Mouse (Mus musculus) monocyte, adult 2 months (primary cell): ENCODE measurements around the gene Ncam1.

Experiments
- DNase-seq, 2 experiments: peaks; one replicate each; pipeline ENCODE4 v3.0.0; 2022; ENCODE audit warnings: low spot score in 2 of 2, low read depth in 1 of 2

The Ncam1 gene

GRCm38 (mm10) chr9:49622928-49623676 lies 175.6 kb downstream of the Ncam1 start:
- no peak for DNase-seq

DNA sequence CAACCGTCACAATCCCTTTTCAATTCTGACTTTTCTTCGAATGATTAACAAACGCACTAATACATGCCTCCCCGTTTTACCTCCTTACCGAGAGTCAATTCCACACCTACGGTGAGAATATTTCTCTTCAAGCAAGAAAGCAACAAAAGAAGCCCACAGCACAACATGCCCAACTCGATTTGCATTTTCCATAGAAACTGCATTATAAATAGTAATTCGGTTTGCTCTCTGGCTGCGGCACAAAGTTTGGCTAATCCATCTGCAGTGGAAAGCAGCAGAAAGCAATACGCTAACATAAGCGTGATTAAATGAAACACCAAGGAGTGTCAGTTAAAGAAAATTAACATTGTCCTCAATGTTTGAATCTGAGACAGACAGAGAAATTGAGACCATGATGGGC lies 177.0 kb downstream of the Ncam1 start:
- no peak for DNase-seq

DNA sequence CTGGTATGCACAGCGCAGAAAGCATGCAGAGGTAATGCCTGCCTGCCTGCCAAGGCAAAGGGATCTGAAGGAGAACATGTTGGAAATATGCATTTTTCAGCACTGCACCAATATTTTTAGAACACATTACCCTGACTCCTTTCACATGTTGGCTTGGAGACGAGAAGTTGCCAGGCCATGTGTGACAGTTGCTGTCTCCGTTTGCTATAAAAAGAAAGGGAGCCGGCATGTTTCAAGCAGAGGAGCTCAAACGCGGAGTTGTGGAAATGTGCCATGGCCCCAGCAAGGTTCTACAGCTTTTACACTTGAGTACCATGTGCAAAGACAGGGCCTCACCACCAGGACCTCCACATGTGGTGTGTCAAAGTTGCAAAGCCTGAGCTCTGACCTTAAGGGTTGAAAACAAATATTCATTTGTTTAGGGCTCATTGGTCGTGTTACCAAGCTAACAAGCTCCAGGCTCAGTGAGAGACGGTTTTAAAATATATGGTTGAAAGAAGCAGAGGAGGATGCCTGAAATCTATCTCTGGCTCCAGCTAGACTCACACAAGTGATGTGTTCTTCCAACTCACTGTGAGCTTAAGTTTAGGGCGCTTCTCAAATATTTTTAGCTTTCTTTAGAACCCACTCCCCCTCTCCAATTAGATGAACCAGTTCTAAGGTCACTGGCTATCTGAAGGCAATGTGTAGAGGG lies 179.9 kb downstream of the Ncam1 start:
- DNase-seq, result no peak

DNA sequence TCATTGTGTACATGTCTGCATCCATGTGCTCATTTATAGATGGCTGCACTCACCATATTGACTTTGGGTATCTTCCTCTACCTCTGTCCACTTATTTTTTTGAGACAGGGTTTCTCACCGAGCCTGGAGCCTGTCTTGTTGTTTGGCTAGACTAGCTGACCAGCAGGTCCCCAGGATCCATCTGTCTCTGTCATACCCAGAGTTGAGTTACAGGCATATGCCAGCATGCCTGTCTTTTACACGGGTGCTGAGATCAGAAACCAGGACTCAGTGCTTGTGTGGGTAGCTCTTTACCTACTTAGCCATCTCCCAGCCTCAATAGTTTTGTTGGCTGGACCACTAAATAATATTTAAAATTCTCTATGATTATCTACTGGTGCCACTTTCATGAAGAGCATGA lies 180.5 kb downstream of the Ncam1 start:
- no peak for DNase-seq

GRCm38 (mm10) chr9:49617216-49617615 lies 181.5 kb downstream of the Ncam1 start:
- no peak for DNase-seq

- DNase-seq, result no peak
Observed at GRCm38 (mm10) chr9:49612387-49612786, 186.3 kb downstream of the Ncam1 start.

GRCm38 (mm10) chr9:49608191-49608590 lies 190.5 kb downstream of the Ncam1 start:
- no peak for DNase-seq

- DNase-seq, result no peak
Observed at GRCm38 (mm10) chr9:49606717-49607116, 192.0 kb downstream of the Ncam1 start.

GRCm38 (mm10) chr9:49606317-49606716 lies 192.4 kb downstream of the Ncam1 start:
- no peak for DNase-seq

DNA sequence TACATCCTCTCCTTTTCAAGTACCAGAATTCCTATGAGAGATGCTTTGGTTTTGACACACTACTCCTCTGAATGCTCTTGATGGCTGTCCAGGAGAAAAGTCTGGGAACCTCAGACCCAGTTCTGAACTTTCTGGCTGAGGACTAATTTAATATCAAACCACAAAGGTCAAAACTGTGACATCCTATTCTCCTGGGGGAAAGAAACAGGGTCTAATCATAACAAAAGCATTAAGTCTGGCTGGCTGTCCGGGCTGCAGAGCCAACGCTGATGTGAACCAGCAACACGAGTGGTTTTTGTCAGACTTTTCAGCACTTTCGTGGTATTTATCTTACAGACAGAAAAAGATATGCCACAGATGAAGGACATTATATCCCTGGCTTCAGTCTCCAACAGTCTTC lies 192.9 kb downstream of the Ncam1 start:
- DNase-seq, result no peak

DNA sequence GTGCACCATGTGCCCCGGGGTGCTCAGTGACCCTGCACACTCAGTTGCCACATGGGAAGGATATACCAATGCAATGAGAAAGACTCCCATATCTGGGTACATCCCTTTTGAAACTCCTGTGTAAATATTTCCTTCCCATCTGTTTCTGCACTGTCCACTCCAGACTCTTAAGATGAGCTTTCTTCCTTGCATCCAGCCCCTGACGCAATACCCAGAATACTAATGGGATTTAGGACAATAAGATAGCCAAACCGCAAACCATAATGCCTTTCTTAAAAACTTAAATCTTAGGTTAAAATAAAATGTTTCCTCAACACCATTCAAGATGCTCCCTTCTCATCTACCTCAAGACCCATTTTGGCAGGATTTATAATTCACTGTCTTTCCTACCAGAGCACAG lies 193.4 kb downstream of the Ncam1 start:
- DNase-seq, result no peak

DNA sequence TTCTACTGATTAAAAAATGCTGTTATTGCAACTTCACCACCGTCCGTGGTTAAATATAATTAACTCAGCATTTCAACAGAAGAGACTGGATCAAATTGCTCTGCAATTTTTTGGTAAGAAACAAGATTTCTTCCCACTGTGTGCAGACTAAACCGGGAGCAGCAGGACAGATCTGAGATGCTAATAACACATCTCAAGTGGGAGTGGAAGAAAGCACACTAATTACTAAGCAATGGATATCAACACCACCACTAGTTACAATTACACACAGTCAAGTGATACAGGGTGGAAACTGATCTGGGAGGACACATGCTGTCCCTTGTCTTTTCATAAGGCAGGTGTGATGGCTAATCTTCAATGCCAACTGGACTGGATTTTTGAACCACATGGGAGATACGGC lies 197.5 kb downstream of the Ncam1 start:
- no peak for DNase-seq

DNA sequence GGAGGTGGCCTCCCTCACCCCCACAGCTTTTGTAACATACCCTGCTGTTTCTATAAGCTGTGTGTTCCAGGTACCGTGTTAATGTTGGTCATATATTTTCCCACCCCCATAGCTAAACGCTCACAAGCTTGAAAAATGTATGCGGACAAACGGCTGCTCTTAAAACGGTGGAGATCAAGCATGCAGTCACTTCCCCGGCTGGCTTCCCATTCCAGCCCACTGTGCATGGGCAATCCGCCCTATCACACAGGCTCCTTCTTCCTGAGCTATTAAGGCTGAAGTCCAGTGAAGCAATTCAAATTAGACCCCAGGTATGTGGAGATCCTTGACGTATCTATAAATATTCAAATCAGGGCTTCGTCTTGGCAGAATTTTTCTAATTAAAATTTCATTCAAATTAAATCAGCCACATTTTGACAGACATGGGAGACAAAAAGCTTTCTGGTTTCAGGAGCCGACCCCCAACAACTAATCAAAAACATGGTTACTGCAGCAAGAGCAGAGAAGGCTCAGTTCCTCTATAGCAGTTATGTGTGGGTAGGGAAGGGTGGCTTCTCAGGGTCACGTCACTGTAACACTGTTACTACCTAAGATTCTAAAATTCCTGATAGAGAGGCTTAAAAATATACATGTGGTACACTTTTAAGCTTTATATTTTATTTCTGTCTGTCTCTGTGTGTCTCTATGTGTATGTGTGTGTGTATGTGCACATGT lies 202.9 kb downstream of the Ncam1 start:
- no peak for DNase-seq

- DNase-seq, result no peak
Observed at GRCm38 (mm10) chr9:49594876-49595634, 203.7 kb downstream of the Ncam1 start.

DNA sequence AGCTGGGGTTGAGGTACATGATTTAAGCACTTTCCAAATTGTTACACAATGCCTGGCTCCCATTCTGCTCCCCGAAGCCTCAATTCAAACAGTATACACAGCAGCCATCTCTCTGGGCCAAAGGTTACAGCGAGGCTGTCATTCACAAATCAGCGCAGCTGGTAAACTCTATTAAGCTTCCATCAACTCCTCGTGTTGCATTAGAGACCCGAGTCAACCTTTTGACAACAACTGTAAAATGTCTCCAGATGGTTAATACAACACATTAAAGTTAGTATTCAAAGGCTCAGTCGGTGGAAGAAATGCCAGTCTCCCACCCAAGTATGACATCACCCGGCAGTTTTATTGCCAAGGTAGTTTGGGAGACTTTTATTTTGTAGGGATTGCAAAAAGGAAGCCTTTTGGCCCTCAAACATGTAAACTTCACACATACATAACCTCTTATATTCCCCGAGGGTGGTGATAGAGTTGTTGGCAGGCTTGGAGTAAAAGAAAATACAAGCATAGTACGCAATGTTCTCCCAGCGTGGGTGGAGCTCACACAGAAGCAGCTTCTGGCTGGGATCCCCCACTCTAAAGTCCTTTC lies 204.7 kb downstream of the Ncam1 start:
- DNase-seq, result no peak

GRCm38 (mm10) chr9:49592006-49592405 lies 206.7 kb downstream of the Ncam1 start:
- no peak for DNase-seq

GRCm38 (mm10) chr9:49590261-49590660 lies 208.5 kb downstream of the Ncam1 start:
- DNase-seq, result no peak

DNA sequence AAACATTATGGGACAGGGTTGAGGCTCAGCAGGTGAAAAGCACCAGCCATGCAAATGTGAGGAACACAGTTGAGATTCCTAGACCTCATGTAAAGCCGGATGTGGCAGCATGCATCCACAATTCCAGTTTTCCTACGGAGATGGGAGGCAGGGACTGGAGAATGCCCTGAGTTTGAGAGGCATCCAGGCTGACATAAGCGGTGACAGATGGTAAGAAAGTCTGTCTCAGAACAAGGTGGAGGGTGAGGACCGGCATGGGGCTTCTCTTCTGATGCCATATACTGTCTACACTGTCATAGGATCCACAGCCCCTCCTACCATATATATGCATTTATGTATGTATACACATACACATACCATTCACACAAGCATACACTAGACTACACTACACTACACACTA lies 221.6 kb downstream of the Ncam1 start:
- no peak for DNase-seq

DNA sequence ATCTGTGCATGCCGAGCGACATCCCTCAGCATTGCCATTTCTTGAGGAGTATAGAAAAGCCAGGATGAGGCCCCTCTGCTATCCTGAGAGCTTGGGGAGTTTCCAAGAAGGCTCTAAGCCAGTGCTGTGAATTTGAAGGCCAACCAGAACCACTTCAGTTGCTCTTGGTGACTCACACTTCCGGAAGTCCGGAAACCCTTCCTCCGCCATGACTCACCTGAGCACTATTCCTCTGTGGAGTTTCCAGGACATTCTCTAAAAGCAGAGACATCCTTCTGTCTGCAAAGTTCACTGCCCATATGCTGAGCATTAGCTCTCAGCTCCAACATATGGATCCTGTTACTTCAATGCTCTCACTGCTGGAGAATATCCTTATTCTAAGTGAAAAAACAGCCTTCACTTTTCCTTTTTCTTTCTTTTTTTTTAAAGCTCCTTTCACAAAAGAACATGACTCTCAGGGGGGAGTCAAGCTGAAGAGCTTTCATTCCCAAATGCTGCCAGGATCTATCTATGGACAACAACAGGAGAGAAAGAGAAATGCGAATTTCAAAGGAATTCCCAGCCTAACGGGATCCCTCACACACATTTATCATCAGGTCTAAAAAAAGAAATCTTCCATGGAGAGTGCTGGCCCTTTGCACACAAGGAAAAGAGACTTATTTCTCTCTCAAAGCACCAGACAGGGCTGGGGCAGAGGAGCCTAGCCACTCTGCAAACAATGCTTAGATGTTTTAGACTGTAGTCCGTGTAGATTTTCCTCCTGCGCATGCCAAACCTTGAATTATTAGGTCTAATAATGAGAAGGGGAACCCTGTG lies 226.8 kb downstream of the Ncam1 start:
- no peak for DNase-seq
